Mouse (Mus musculus) left cerebral cortex, adult 18-20 months (tissue): ENCODE results near the gene Defa30. TPM values are rescaled to one million over a fixed set of nuclear protein-coding genes. Genes with fewer than 3 reads are reported as not detected.
"Not testable (repeated sequence)": the region's sequence is repeated elsewhere in the genome, so short reads cannot be mapped to it uniquely, and the experiment has no call there.

Experiments
- DNase-seq, 2 experiments: peaks; one replicate each; pipeline ENCODE4 v3.0.0; 2021 to 2022; ENCODE audit warnings: low spot score in 2 of 2, mixed read lengths in 1 of 2
- long read RNA-seq, 2 experiments: library from polyadenylated mRNA; stranded (forward); transcript quantifications; one replicate each; pipeline ENCODE4 v2.0.0; 2021
- total RNA-seq, 2 experiments: library from RNA; stranded (reverse); gene quantifications; 2 replicates each; pipeline ENCODE4 v1.2.3; 2021

Gene Defa30
- total RNA-seq = not detected
- long read RNA-seq, experiment 1 = 0 reads
- long read RNA-seq, experiment 2 = 0 reads

DNA sequence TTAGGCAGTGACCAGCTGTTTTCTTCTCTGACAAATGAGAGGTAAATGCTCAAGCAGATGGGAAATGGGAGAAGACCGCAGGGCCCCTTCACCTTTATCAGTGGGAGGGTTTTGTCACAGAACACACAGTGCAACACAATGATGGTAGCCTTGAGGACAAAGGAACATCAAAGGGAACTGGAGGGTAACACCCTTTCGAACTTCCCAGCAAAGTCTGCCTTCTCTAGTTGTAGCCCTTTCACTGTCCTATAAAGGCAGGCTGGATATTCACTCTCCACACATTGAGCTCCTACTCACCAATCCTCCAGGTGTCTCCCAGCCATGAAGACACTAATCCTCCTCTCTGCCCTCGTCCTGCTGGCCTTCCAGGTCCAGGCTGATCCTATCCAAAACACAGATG lies at the start of gene Defa30:
TSS of gene Defa30 (plus strand) at position 301 of the 400 bp plus-strand sequence.
- DNase-seq = not testable (repeated sequence)

DNA sequence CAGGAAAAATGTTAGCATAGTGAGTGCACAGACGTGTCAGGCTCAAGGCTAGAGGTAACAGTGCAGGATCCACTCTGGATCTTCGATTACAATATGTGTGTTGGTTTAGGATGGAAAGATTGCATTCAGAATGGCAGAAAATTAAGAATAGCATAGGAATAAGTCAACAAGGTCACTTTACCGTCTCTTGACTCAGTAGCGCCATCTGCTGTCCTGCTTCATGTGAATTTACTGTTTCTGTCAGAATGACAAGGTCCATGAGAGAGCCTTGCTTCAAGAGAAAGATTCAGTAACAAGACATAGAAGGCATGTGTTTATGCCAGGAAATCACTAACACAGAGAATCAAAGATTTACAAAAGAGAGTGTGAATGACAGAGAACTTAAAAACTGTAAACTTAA lies 41.3 kb upstream of the Defa30 start:
- peak in 1 of 2 experiments; percentile 12 for DNase-seq

DNA sequence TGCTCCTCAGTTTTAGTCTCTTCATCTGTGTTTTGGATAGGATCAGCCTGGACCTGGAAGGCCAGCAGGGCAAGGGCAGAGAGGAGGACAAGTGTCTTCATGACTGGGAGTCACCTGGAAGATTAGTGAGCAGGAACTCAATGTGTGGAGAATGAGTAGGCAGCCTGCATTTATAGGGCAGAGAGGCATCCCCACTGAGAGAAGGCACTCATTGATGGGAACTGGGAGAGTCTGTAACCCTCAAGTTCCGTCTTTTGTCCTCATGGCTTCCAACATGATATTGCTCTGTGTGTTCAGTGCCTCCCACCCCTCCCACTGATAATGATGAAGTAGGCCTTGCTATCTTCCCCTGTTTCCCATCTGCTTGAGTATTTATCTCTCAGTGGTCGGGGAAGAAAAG lies 38.5 kb upstream of the Defa30 start, which contains the start of gene Gm14851:
TSS of gene Gm14851 (minus strand) at position 101 of the 400 bp plus-strand sequence.
- DNase-seq = not testable (repeated sequence)

DNA sequence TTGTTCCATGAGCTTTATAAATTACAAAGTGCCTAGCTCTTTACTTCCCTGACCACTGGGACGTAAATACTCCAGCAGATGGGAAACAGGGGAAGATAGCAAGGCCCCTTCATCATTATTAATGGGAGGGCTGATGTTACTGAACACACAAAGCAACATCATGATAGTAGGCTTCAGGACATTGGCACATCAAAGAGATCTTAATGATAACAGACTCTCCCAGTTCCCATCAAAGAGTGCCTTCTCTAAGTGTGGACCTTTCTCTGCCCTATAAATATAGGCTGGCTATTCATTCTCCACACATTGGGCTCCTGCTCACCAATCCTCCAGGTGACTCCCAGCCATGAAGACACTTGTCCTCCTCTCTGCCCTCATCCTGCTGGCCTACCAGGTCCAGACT lies 27.5 kb downstream of the Defa30 start, which contains the start of gene Defa22:
TSS of gene Defa22 (plus strand) at position 301 of the 400 bp plus-strand sequence.
- not testable (repeated sequence) for DNase-seq

Other genes with a start within 250 kb of the Defa30 start
- not detected for gene Defb33, start 242.0 kb upstream of the Defa30 start, total RNA-seq
- not detected for gene Gm15056, start 232.0 kb upstream of the Defa30 start, total RNA-seq
- gene Gm6040, start 212.6 kb upstream of the Defa30 start, total RNA-seq = not detected
- not detected for gene AY761185, start 189.9 kb upstream of the Defa30 start, total RNA-seq
- not detected for gene Defa21, start 109.1 kb upstream of the Defa30 start, total RNA-seq
- gene Defa23, start 79.6 kb upstream of the Defa30 start, total RNA-seq = not detected
- gene Defa35, start 69.6 kb upstream of the Defa30 start, total RNA-seq = not detected
- not detected for gene Defa25, start 50.2 kb upstream of the Defa30 start, total RNA-seq
- not detected for gene Gm14851, start 38.6 kb upstream of the Defa30 start, total RNA-seq
- not detected for gene Defa22, start 27.6 kb downstream of the Defa30 start, total RNA-seq
- not detected for gene Defa31, start 57.0 kb downstream of the Defa30 start, total RNA-seq
- gene Gm15293, start 66.9 kb downstream of the Defa30 start, total RNA-seq = not detected
- gene Gm15292, start 115.1 kb downstream of the Defa30 start, total RNA-seq = not detected
- not detected for gene Defa27, start 180.9 kb downstream of the Defa30 start, total RNA-seq
- gene Defa29, start 192.4 kb downstream of the Defa30 start, total RNA-seq = not detected
- gene Defa2, start 243.9 kb downstream of the Defa30 start, total RNA-seq = not detected